ENCODE assay signal across 8 mouse cellular contexts in the genomic region with DNA sequence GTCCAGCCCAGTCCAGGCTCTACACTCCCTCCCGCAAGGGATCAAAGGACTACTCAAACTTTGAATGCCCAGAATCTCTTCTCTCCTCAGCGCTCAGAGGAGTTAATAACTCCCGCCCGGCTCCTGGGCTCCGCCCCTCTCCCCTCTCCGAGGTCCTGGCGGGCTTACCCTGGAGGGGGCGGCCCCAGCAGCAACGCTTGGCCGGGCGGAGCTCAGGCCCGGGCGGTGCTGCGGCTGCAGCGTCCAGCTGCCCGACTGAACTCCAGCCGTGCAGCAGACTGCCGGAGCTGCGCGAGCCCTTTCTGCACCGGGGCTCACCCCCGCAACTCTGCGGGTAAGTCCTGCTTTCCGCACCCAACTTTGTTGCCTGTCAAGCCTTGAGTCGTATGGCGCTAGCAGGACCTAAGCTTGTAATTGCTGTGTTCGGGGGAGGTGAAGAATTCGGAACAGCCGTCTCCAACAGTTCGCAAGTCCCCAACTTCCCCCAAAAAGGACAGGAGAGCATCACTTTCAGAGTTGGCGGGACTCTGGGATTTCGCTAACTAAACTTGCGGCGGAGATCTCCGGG. TPM values are rescaled to one million over a fixed set of nuclear protein-coding genes. Genes with fewer than 3 reads are reported as not detected.
DNase-seq lines count a peak whose midpoint lies in the region; ATAC-seq lines count a peak whose summit lies in the region.

A gene (plus strand): TSS at position 187 of the 568 bp plus-strand sequence.

- peaks cover 23% of the 10 kb centered on the region for H3K4me1 ChIP-seq in forebrain, embryonic 12.5 days
- H3K4me1 ChIP-seq in lung, embryonic 16.5 days (replicated peaks; ENCODE audit: control insufficient read depth, insufficient read depth, low read length): peaks cover 20% of the 10 kb centered on the region

- peak within 1 kb of the TSS; percentile 95 for H3K27ac ChIP-seq in forebrain, embryonic 12.5 days
- H3K27ac ChIP-seq in lung, embryonic 16.5 days (ENCODE audit: low read length): peak within 1 kb of the TSS; percentile 94

- H3K4me2 ChIP-seq in forebrain, embryonic 12.5 days: peak within 1 kb of the TSS; percentile 76
- H3K4me2 ChIP-seq in lung, embryonic 16.5 days (ENCODE audit: low read depth, low read length): peak within 1 kb of the TSS; percentile 94

- no peaks in the 10 kb centered on the region for H3K9me3 ChIP-seq in forebrain, embryonic 12.5 days
- no peaks in the 10 kb centered on the region for H3K9me3 ChIP-seq in lung, embryonic 16.5 days (ENCODE audit: control insufficient read depth, low read length)

- H3K9ac ChIP-seq in forebrain, embryonic 12.5 days: peak within 1 kb of the TSS; percentile 84
- peak within 1 kb of the TSS; percentile 92 for H3K9ac ChIP-seq in lung, embryonic 16.5 days (ENCODE audit: low read length)

- peak within 1 kb of the TSS; percentile 82 for H3K4me3 ChIP-seq in forebrain, embryonic 12.5 days (replicated peaks)
- H3K4me3 ChIP-seq in lung, embryonic 16.5 days (ENCODE audit: low read length): peak within 1 kb of the TSS; percentile 89

- H3K27me3 ChIP-seq in forebrain, embryonic 12.5 days: no peaks in the 10 kb centered on the region; the same call in 1 of the 2 replicates
- no peaks in the 10 kb centered on the region for H3K27me3 ChIP-seq in lung, embryonic 16.5 days (ENCODE audit: control insufficient read depth, insufficient read depth, low read depth, low read length)

- peak; percentile 76 for ATAC-seq in forebrain, embryonic 12.5 days (ENCODE audit: low FRiP score)
- ATAC-seq in lung, embryonic 16.5 days (ENCODE audit: low read depth): peak; percentile 93

- under 1% methylated on average over 35 of the region's 35 CpGs for WGBS in forebrain, embryonic 12.5 days
- WGBS in lung, embryonic 16.5 days: under 1% methylated on average over 35 of the region's 35 CpGs

- intact Hi-C loops in heart, postnatal 14 days (cut with DNase I): no loop called here

- peaks cover 18% of the 10 kb centered on the region for H3K36me3 ChIP-seq in forebrain, embryonic 12.5 days (replicated peaks)
- peaks cover 7% of the 10 kb centered on the region; the same call in 1 of the 2 replicates for H3K36me3 ChIP-seq in lung, embryonic 16.5 days (ENCODE audit: control insufficient read depth, insufficient read depth, low read length)

- DNase-seq in ES-CJ7 (ENCODE audit: low read depth, low spot score): peak; percentile 82
- peak; percentile 55 for DNase-seq in c-Kit-positive CD71-positive TER-119-positive erythroid progenitor cells, embryonic 14.5 days (ENCODE audit: low spot score)
- DNase-seq in heart, postnatal 14 days: peak; percentile 91 to 92
- peak in 1 of 2 experiments; percentile 30 for DNase-seq in layer of hippocampus, adult 18-20 months (ENCODE audit: low spot score in 2 of 2)
- peak; percentile 86 for DNase-seq in ovary, adult 18-20 months (ENCODE audit: low spot score)
- peak; percentile 13 to 35 for DNase-seq in thymus, postnatal 10 days (ENCODE audit: low spot score in 2 of 2)

RNA-seq across cellular contexts. Expression of the gene that starts here (rescaled TPM):
- polyA plus RNA-seq in forebrain, embryonic 12.5 days (2016; fragmentation: Nextera tagmentation; extraction: Ambion mirVana): 42.2 and 43.4 TPM in 2 replicates
- total RNA-seq in heart, postnatal 14 days (2021): 10 to 100 TPM; 18.1 to 22.1 TPM
- 10 to 100 TPM; 28.9 to 31.5 TPM for total RNA-seq in layer of hippocampus, adult 18-20 months (2021)
- polyA plus RNA-seq in lung, embryonic 16.5 days (2015; fragmentation: Nextera tagmentation; extraction: Ambion mirVana): 51.9 and 52.0 TPM in 2 replicates
